Mouse (Mus musculus): Measurements from ENCODE around the gene Ppp3ca. TPM values are rescaled to one million over a fixed set of nuclear protein-coding genes. Genes with fewer than 3 reads are reported as not detected.
A peak's percentile ranks its signal among the peaks of the same experiment; 100 is the strongest.

Gene Ppp3ca
- total RNA-seq, 1 experiment from 2014 or later, result 87.7 TPM

GRCm38 (mm10) chr3:136748761-136749476 lies 79.0 kb downstream of the Ppp3ca start:
- no peak for ATAC-seq (replicated peaks; ENCODE audit: insufficient number of reproducible peaks, low FRiP score, low TSS enrichment, poor library complexity, severe bottlenecking)

GRCm38 (mm10) chr3:136749477-136749797 lies 79.5 kb downstream of the Ppp3ca start:
- no peak for ATAC-seq (replicated peaks; ENCODE audit: insufficient number of reproducible peaks, low FRiP score, low TSS enrichment, poor library complexity, severe bottlenecking)

GRCm38 (mm10) chr3:136749951-136750350 lies 80.0 kb downstream of the Ppp3ca start:
- no peak for ATAC-seq (replicated peaks; ENCODE audit: insufficient number of reproducible peaks, low FRiP score, low TSS enrichment, poor library complexity, severe bottlenecking)

GRCm38 (mm10) chr3:136752126-136752716 lies 82.3 kb downstream of the Ppp3ca start:
- ATAC-seq (replicated peaks; ENCODE audit: insufficient number of reproducible peaks, low FRiP score, low TSS enrichment, poor library complexity, severe bottlenecking), result no peak

GRCm38 (mm10) chr3:136756137-136756536 lies 86.2 kb downstream of the Ppp3ca start:
- no peak for ATAC-seq (replicated peaks; ENCODE audit: insufficient number of reproducible peaks, low FRiP score, low TSS enrichment, poor library complexity, severe bottlenecking)

GRCm38 (mm10) chr3:136759446-136759845 lies 89.5 kb downstream of the Ppp3ca start:
- no peak for ATAC-seq (replicated peaks; ENCODE audit: insufficient number of reproducible peaks, low FRiP score, low TSS enrichment, poor library complexity, severe bottlenecking)

GRCm38 (mm10) chr3:136761292-136761978 lies 91.5 kb downstream of the Ppp3ca start:
- ATAC-seq (replicated peaks; ENCODE audit: insufficient number of reproducible peaks, low FRiP score, low TSS enrichment, poor library complexity, severe bottlenecking), result peak; percentile 34; the same call in 1 of the 2 replicates

GRCm38 (mm10) chr3:136761979-136762341 lies 92.0 kb downstream of the Ppp3ca start:
- no peak for ATAC-seq (replicated peaks; ENCODE audit: insufficient number of reproducible peaks, low FRiP score, low TSS enrichment, poor library complexity, severe bottlenecking)

- no peak for ATAC-seq (replicated peaks; ENCODE audit: insufficient number of reproducible peaks, low FRiP score, low TSS enrichment, poor library complexity, severe bottlenecking)
Measured at GRCm38 (mm10) chr3:136763717-136764270, 93.9 kb downstream of the Ppp3ca start.

- ATAC-seq (replicated peaks; ENCODE audit: insufficient number of reproducible peaks, low FRiP score, low TSS enrichment, poor library complexity, severe bottlenecking), result no peak
Measured at GRCm38 (mm10) chr3:136765569-136765968, 95.6 kb downstream of the Ppp3ca start.

GRCm38 (mm10) chr3:136768775-136769485 lies 99.0 kb downstream of the Ppp3ca start:
- ATAC-seq (replicated peaks; ENCODE audit: insufficient number of reproducible peaks, low FRiP score, low TSS enrichment, poor library complexity, severe bottlenecking), result peak; percentile 79

GRCm38 (mm10) chr3:136769486-136769882 lies 99.6 kb downstream of the Ppp3ca start:
- no peak for ATAC-seq (replicated peaks; ENCODE audit: insufficient number of reproducible peaks, low FRiP score, low TSS enrichment, poor library complexity, severe bottlenecking)

GRCm38 (mm10) chr3:136771700-136772099 lies 101.8 kb downstream of the Ppp3ca start:
- no peak for ATAC-seq (replicated peaks; ENCODE audit: insufficient number of reproducible peaks, low FRiP score, low TSS enrichment, poor library complexity, severe bottlenecking)

- ATAC-seq (replicated peaks; ENCODE audit: insufficient number of reproducible peaks, low FRiP score, low TSS enrichment, poor library complexity, severe bottlenecking), result no peak
Measured at GRCm38 (mm10) chr3:136773217-136773616, 103.3 kb downstream of the Ppp3ca start.

GRCm38 (mm10) chr3:136774196-136774595 lies 104.3 kb downstream of the Ppp3ca start:
- no peak for ATAC-seq (replicated peaks; ENCODE audit: insufficient number of reproducible peaks, low FRiP score, low TSS enrichment, poor library complexity, severe bottlenecking)

- no peak for ATAC-seq (replicated peaks; ENCODE audit: insufficient number of reproducible peaks, low FRiP score, low TSS enrichment, poor library complexity, severe bottlenecking)
Measured at GRCm38 (mm10) chr3:136776525-136776924, 106.6 kb downstream of the Ppp3ca start.

- no peak for ATAC-seq (replicated peaks; ENCODE audit: insufficient number of reproducible peaks, low FRiP score, low TSS enrichment, poor library complexity, severe bottlenecking)
Measured at GRCm38 (mm10) chr3:136777380-136777779, 107.5 kb downstream of the Ppp3ca start.

GRCm38 (mm10) chr3:136777787-136778216 lies 107.9 kb downstream of the Ppp3ca start:
- no peak for ATAC-seq (replicated peaks; ENCODE audit: insufficient number of reproducible peaks, low FRiP score, low TSS enrichment, poor library complexity, severe bottlenecking)

GRCm38 (mm10) chr3:136780321-136780720 lies 110.4 kb downstream of the Ppp3ca start:
- no peak for ATAC-seq (replicated peaks; ENCODE audit: insufficient number of reproducible peaks, low FRiP score, low TSS enrichment, poor library complexity, severe bottlenecking)
